Mouse (Mus musculus): ENCODE measurements at regions not wholly inside any gene's neighbourhood (a gene's known extent, or its start where the extent isn't known, plus 50 kb on each side); places are given as distances from the start of the nearest gene placed in this dataset.

DNA sequence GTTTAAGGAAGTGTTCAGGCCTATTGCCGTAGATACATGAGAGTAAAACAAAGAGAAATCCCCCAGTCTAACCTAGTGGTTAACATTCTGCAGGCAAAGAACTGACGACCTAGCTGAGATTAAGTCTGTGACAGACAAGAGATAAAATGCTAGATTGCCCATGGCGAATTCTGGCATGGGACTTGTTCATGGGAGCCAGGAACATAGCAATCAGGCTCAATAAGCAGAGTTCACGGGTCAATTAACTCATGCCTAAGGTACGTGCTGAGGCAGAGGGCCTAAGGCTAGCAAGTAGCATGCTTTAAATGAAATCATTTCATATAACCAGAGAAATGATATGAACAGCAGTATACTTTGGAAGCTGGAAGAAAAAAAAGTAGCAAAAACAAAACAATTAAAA lies 1119.2 kb upstream of the Adgrl2 start:
- ATAC-seq (replicated peaks in 1 of 2; ENCODE audit: insufficient read depth in 1 of 2, low FRiP score in 2 of 2, low TSS enrichment in 1 of 2, low read depth in 1 of 2, poor library complexity in 2 of 2, severe bottlenecking in 2 of 2): no peak

- ATAC-seq (replicated peaks in 1 of 2; ENCODE audit: insufficient read depth in 1 of 2, low FRiP score in 2 of 2, low TSS enrichment in 1 of 2, low read depth in 1 of 2, poor library complexity in 2 of 2, severe bottlenecking in 2 of 2): no peak
Observed at GRCm38 (mm10) chr3:150112231-150112630, 1121.9 kb upstream of the Adgrl2 start.

- ATAC-seq (replicated peaks in 1 of 2; ENCODE audit: insufficient read depth in 1 of 2, low FRiP score in 2 of 2, low TSS enrichment in 1 of 2, low read depth in 1 of 2, poor library complexity in 2 of 2, severe bottlenecking in 2 of 2): no peak
Observed at GRCm38 (mm10) chr3:150119866-150120265, 1129.5 kb upstream of the Adgrl2 start.

GRCm38 (mm10) chr3:150146635-150147034 lies 1156.3 kb upstream of the Adgrl2 start:
- ATAC-seq (replicated peaks in 1 of 2; ENCODE audit: insufficient read depth in 1 of 2, low FRiP score in 2 of 2, low TSS enrichment in 1 of 2, low read depth in 1 of 2, poor library complexity in 2 of 2, severe bottlenecking in 2 of 2): no peak

DNA sequence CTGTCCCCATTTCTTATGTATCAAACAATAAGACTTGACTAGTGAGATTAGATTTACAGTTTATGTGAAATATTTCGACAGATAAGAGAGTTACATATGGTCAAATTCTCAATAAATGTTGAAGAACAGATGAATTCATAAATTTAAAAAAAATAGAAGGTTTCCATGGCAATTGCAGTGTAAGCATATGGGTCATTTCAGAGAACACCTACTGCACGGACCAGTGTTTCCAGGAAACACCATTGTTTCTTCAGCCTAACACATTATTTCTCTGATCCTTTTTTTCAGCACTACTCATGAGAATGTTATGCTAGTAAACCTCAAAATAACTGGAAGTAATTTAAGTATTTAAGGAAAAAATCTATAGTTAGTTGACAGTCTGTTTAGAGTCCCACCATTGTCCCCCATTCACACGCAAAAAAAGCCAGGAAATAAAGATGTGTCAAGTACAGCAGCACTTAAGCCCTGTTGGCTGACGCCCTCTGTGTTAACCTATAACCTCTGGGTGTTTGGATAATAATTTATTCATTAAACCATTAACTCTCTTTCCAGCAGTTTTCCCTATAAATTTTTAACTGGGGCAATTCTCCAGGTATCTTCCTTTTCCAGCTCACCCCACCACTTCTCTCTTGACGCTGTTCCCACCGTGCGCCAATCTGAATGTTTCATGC lies 1160.9 kb upstream of the Adgrl2 start:
- ATAC-seq (replicated peaks in 1 of 2; ENCODE audit: insufficient read depth in 1 of 2, low FRiP score in 2 of 2, low TSS enrichment in 1 of 2, low read depth in 1 of 2, poor library complexity in 2 of 2, severe bottlenecking in 2 of 2): no peak

- ATAC-seq (replicated peaks in 1 of 2; ENCODE audit: insufficient read depth in 1 of 2, low FRiP score in 2 of 2, low TSS enrichment in 1 of 2, low read depth in 1 of 2, poor library complexity in 2 of 2, severe bottlenecking in 2 of 2): no peak
Observed at GRCm38 (mm10) chr3:150151823-150152158, 1161.4 kb upstream of the Adgrl2 start.

GRCm38 (mm10) chr3:150152893-150153292 lies 1162.5 kb upstream of the Adgrl2 start:
- ATAC-seq (replicated peaks in 1 of 2; ENCODE audit: insufficient read depth in 1 of 2, low FRiP score in 2 of 2, low TSS enrichment in 1 of 2, low read depth in 1 of 2, poor library complexity in 2 of 2, severe bottlenecking in 2 of 2): no peak

GRCm38 (mm10) chr3:150185807-150186206 lies 1195.5 kb upstream of the Adgrl2 start:
- ATAC-seq (replicated peaks in 1 of 2; ENCODE audit: insufficient read depth in 1 of 2, low FRiP score in 2 of 2, low TSS enrichment in 1 of 2, low read depth in 1 of 2, poor library complexity in 2 of 2, severe bottlenecking in 2 of 2): no peak

DNA sequence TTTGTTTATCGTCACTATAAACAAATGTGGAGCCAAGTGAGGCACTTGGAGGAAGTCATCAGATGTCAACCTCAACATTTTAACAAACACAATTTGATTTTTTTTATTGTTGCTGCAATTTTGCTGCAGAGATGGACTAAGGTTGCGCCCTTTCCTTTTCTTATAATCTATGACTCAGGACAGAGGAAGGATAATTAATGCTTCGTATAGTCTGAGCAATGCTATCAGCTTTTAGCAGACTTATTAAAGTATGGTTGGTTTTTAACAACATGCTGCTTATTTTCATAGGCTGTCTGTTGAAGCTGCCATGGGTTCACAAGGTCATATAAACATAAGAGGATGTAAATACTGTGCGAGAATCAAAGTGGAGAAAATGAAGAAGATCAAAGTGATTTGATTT lies 1202.8 kb upstream of the Adgrl2 start:
- ATAC-seq (replicated peaks in 1 of 2; ENCODE audit: insufficient read depth in 1 of 2, low FRiP score in 2 of 2, low TSS enrichment in 1 of 2, low read depth in 1 of 2, poor library complexity in 2 of 2, severe bottlenecking in 2 of 2): no peak

- ATAC-seq (replicated peaks in 1 of 2; ENCODE audit: insufficient read depth in 1 of 2, low FRiP score in 2 of 2, low TSS enrichment in 1 of 2, low read depth in 1 of 2, poor library complexity in 2 of 2, severe bottlenecking in 2 of 2): no peak
Observed at GRCm38 (mm10) chr3:150198492-150198891, 1208.1 kb upstream of the Adgrl2 start.

- ATAC-seq (replicated peaks in 1 of 2; ENCODE audit: insufficient read depth in 1 of 2, low FRiP score in 2 of 2, low TSS enrichment in 1 of 2, low read depth in 1 of 2, poor library complexity in 2 of 2, severe bottlenecking in 2 of 2): no peak
Observed at GRCm38 (mm10) chr3:150205902-150206301, 1215.5 kb upstream of the Adgrl2 start.

- ATAC-seq (replicated peaks in 1 of 2; ENCODE audit: insufficient read depth in 1 of 2, low FRiP score in 2 of 2, low TSS enrichment in 1 of 2, low read depth in 1 of 2, poor library complexity in 2 of 2, severe bottlenecking in 2 of 2): no peak
Observed at GRCm38 (mm10) chr3:150233279-150233678, 1204.4 kb upstream of the Adgrl4 start.

GRCm38 (mm10) chr3:150236946-150237600 lies 1200.6 kb upstream of the Adgrl4 start:
- ATAC-seq (replicated peaks in 1 of 2; ENCODE audit: insufficient read depth in 1 of 2, low FRiP score in 2 of 2, low TSS enrichment in 1 of 2, low read depth in 1 of 2, poor library complexity in 2 of 2, severe bottlenecking in 2 of 2): no peak

DNA sequence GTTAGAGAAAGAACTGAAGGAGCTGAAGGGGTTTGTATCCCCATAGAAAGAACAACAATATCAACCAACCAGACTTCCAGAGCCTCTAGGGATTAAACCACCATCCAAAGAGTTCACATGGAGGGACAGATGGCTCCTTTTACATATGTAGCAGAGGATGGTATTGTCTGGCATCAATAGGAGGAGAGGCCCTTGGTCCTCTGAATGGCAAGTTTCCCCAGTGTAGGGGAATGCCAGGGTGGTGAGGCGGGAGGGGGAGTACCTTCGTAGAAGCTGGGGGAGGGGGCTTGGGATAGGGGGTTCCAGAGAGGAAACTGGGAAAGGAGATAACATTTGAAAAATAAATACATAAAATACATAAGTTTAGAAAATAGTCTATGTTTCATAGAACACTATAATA lies 1162.6 kb upstream of the Adgrl4 start:
- no peak for ATAC-seq (replicated peaks in 1 of 2; ENCODE audit: insufficient read depth in 1 of 2, low FRiP score in 2 of 2, low TSS enrichment in 1 of 2, low read depth in 1 of 2, poor library complexity in 2 of 2, severe bottlenecking in 2 of 2)

GRCm38 (mm10) chr3:150296057-150296710 lies 1141.5 kb upstream of the Adgrl4 start:
- ATAC-seq (replicated peaks in 1 of 2; ENCODE audit: insufficient read depth in 1 of 2, low FRiP score in 2 of 2, low TSS enrichment in 1 of 2, low read depth in 1 of 2, poor library complexity in 2 of 2, severe bottlenecking in 2 of 2): no peak

GRCm38 (mm10) chr3:150328811-150329210 lies 1108.9 kb upstream of the Adgrl4 start:
- no peak for ATAC-seq (replicated peaks in 1 of 2; ENCODE audit: insufficient read depth in 1 of 2, low FRiP score in 2 of 2, low TSS enrichment in 1 of 2, low read depth in 1 of 2, poor library complexity in 2 of 2, severe bottlenecking in 2 of 2)

- no peak for ATAC-seq (replicated peaks in 1 of 2; ENCODE audit: insufficient read depth in 1 of 2, low FRiP score in 2 of 2, low TSS enrichment in 1 of 2, low read depth in 1 of 2, poor library complexity in 2 of 2, severe bottlenecking in 2 of 2)
Observed at GRCm38 (mm10) chr3:150352139-150352725, 1085.5 kb upstream of the Adgrl4 start.

GRCm38 (mm10) chr3:150365766-150366165 lies 1071.9 kb upstream of the Adgrl4 start:
- no peak for ATAC-seq (replicated peaks in 1 of 2; ENCODE audit: insufficient read depth in 1 of 2, low FRiP score in 2 of 2, low TSS enrichment in 1 of 2, low read depth in 1 of 2, poor library complexity in 2 of 2, severe bottlenecking in 2 of 2)

Measured in hematopoietic stem cell, adult 5-6 weeks (primary cell).